In the genomic region with DNA sequence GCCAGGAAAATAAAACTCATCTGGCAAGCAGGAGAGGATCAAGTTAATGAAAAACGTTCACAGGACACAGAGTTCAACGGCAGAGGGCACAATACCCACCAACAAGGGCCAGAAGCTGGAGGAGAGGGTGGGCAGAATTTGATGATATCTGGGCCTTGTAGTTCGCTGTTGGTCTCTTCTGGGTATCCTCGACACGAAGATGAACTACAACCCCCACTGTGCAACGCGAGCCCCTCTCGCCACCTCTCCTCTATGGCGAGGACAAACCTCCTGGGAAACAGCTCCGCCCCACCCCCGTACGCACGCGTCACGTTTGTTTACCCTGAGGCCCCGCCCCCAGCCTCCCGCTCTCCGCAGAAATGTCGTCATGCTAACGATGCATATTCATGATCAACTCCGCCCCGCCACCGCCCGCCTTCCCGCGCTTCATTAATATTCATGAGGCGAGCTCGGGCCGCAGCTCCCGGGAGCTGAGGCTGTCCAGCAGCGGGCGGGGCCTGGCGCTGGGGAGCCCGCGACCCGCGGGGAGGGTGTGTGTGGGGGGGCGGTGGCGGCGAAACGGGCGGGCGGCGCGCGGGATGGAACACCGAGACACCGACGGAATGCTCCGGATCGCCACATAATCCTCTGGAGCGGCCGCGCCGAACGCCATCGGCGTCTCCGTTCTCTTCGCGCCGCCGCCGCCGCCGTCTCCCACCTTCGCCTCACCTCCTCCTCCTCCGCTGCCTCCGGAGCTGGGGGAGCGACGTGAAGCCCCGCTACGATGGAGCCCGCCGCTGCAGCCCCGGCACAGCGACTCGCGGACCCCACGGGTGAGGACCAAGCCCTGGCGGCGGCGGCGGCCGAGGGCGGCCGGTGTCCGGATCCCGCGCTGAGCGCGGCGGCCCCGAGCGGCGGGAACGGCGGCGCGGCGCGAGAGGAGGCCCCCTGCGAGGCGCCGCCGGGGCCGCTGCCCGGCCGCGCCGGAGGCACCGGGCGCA, we compare ENCODE assay signal across 8 mouse cellular contexts. TPM values are rescaled to one million over a fixed set of nuclear protein-coding genes. Genes with fewer than 3 reads are reported as not detected.
DNase-seq lines count a peak whose midpoint lies in the region; ATAC-seq lines count a peak whose summit lies in the region.

Phlpp1 (plus strand) TSS at position 512 of the 980 bp plus-strand sequence.

- ATAC-seq in megakaryocyte progenitor cell, adult 5-6 weeks (replicated peaks; ENCODE audit: poor library complexity), result peak; percentile 91

- peak; percentile 100 for DNase-seq in adipocyte (ENCODE audit: low spot score)
- peak; percentile 98 for DNase-seq in embryo, embryonic 10 days (ENCODE audit: low spot score)
- peak; percentile 99 for DNase-seq in gastrocnemius, postnatal 10 days
- peak; percentile 100 for DNase-seq in induced T-regulatory cell, adult 2 months (ENCODE audit: low read depth)
- peak; percentile 100 for DNase-seq in left cerebral cortex, adult 9 months (ENCODE audit: low spot score in 2 of 2)
- DNase-seq in right cerebral cortex, postnatal 14 days, result peak; percentile 100
- peak; percentile 99 to 100 for DNase-seq in urinary bladder, postnatal 36 days (ENCODE audit: low spot score in 2 of 2)

RNA-seq across cellular contexts. Expression of gene Phlpp1, which starts in this region (rescaled TPM):
- total RNA-seq in gastrocnemius, postnatal 10 days (2021), result 10 to 100 TPM in 1 of 2 experiments, 1 to 10 TPM in 1; 9.1 to 11.0 TPM
- 1.1 and 2.6 TPM in 2 replicates for total RNA-seq in megakaryocyte progenitor cell, adult 5-6 weeks (2015)
- total RNA-seq in megakaryocyte progenitor cell, adult 5-6 weeks (2017), result 0.92 and 2.1 TPM in 2 replicates

Comparison
In these comparisons a context has a peak if more than half of its experiments do, and no peak if none do; other contexts are left out.
1. Peak in every context shown above with its lines: DNase-seq and ATAC-seq.